Comparison of ENCODE assay signal across 8 mouse cellular contexts in genomic region chr9:36727034-36727755, GRCm38 (mm10). TPM values are rescaled to one million over a fixed set of nuclear protein-coding genes. Genes with fewer than 3 reads are reported as not detected.
DNase-seq lines count a peak whose midpoint lies in the region; ATAC-seq lines count a peak whose summit lies in the region.

Gene Chek1 (minus strand): TSS chr9:36727065.

- DNase-seq in adrenal gland, postnatal 10 days, result peak; percentile 8
- no peak for DNase-seq in adrenal gland, postnatal 25 days
- DNase-seq in thymus, postnatal 0 days (ENCODE audit: low spot score), result no peak
- DNase-seq in thymus, postnatal 25 days, result no peak
- DNase-seq in heart, postnatal 4 days, result no peak
- no peak for DNase-seq in spleen, adult 18-20 months
- DNase-seq in cerebellum, postnatal 36 days, result no peak

- ATAC-seq in megakaryocyte progenitor cell, adult 5-6 weeks (replicated peaks; ENCODE audit: poor library complexity), result peak; percentile 10

RNA-seq across cellular contexts. Expression of gene Chek1, which starts in this region (rescaled TPM):
- 1 to 10 TPM; 6.8 to 8.7 TPM for total RNA-seq in adrenal gland, postnatal 10 days (2021)
- total RNA-seq in adrenal gland, postnatal 25 days (2021), result 5.8 and 8.1 TPM in 2 replicates
- polyA plus RNA-seq in thymus, postnatal 0 days (2015; fragmentation: Nextera tagmentation; extraction: Ambion mirVana), result 37.3 and 44.4 TPM in 2 replicates
- total RNA-seq in heart, postnatal 4 days (2021), result 10 to 100 TPM; 13.6 to 16.7 TPM
- total RNA-seq in megakaryocyte progenitor cell, adult 5-6 weeks (2015), result 42.2 and 52.8 TPM in 2 replicates
- total RNA-seq in megakaryocyte progenitor cell, adult 5-6 weeks (2017), result 57.7 and 69.5 TPM in 2 replicates
